Mouse (Mus musculus) right cerebral cortex, postnatal 25 days (tissue): ENCODE results near the gene Zer1.
A peak's percentile ranks its signal among the peaks of the same experiment; 100 is the strongest.
"Not testable (repeated sequence)": the region's sequence is repeated elsewhere in the genome, so short reads cannot be mapped to it uniquely, and the experiment has no call there.

Source experiments
- DNase-seq: peaks from one replicate; pipeline ENCODE4 v3.0.0; 2022

Zer1 gene

GRCm38 (mm10) chr2:30076959-30077358 is 47.4 kb downstream of the Zer1 start:
- DNase-seq, result no peak

DNA sequence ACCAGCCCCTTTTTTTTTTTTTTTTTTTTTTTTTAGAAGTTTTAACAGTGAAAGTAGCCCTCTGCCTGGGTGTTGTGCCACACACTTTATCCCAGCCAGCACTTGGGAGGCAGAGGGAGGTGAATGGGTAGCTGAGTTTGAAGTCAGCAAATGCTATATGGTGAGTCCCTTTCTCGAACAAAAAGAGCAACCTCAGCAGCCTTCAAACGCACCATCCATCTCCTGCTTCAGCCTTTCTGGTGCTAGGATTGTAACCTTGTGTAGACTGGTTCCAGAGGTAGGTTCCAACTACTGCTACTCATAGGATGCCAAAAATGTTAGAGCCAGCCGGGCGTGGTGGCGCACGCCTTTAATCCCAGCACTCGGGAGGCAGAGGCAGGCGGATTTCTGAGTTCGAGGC is 47.9 kb downstream of the Zer1 start:
- no peak for DNase-seq

GRCm38 (mm10) chr2:30075625-30076024 is 48.8 kb downstream of the Zer1 start:
- no peak for DNase-seq

DNA sequence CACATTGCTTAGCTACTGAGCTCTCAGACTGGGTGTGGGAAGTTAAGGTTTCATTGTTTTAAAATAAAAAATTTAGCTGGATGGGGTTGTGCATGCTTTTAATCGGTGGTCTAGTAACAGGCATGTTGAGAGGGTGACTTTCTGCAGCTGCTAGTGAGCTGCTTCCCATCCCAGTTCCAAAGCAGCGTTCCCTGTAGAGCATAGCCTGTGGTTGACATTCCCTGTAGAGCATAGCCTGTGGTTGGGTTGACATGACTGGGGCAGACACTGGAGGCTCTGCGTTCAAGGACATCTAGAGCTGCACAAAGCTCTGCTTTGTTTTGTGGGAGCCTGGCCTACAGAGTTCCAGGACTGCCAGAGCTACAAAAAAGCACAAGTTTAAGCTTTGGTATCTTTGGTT is 51.1 kb downstream of the Zer1 start:
- no peak for DNase-seq

DNA sequence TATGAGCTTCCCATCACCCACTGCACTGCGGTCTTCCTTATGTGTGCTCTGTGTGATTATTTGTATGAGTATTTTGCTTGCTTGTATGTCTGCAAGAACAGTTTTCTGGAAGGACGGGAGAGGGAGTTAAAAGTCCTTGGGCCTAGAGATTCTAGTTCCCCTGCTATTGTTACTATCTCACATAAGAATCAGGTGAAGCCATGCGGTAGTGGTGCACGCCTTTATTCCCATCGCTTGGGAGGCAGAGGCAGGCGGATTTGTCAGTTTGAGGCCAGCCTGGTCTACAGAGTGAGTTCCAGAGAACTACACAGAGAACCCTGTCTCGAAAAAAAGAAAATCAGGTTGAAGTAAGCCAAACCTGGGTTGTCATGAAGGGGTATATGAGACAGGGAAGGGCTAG is 51.5 kb downstream of the Zer1 start:
- no peak for DNase-seq

DNA sequence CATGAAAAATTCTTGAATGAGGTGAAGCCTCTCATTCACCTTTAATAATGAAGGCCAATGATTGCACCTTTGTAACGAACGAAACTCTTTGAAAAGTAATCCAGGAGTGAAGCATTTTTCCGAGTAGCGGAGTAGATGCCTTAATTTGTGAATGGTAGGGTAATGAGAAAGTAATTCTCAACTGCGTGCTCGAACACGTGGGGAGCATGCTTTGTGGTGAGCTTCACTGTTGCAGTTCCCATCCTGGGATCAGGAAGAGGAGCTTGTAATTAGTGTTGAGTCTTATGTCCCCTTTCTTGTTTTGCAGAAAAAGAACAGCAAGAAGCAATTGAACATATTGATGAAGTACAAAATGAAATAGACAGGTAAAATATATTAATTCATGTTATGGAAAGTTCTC is 56.4 kb downstream of the Zer1 start:
- no peak for DNase-seq

DNA sequence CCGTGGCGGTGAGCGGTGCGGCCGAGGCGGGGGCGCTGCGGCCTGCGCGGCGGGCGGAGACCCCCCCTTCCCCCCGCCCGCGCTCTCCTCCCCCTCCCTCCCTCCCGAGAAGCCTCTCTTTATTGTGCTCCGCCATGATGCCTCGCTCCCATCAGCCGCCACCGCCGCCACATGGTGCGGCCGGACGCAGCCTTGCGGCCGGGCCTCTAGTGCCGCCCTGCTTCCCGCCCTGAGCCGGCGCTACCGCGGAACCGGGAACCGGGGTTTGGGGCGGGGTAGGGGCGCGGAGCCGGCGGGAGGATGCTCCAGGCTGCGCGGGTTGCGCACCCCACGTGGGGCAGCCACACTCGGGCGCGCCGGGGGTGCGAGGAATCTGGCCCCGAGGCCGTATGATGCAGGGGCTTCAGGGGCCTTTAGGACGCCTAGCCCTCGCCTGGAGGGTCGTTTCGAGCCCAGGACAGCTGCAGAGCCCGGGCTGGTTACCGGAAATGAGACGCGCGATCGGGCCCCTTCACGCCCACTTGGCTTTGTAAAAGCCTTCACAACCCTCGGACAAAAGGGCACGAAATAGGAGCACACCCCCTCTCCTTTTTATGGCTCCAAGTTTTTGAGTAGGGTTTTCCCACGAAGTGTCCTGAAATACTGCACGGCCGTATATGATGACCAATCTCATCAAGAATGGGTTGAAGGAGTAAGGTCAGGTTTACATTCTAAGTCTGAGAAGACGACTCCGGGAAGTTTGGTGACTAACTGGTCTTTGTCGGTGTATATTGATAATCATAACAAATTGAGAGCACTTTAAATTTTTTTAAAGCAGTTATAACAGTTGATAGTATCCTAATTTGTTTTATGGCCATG is 57.1 kb downstream of the Zer1 start:
- peak; percentile 51 for DNase-seq

DNA sequence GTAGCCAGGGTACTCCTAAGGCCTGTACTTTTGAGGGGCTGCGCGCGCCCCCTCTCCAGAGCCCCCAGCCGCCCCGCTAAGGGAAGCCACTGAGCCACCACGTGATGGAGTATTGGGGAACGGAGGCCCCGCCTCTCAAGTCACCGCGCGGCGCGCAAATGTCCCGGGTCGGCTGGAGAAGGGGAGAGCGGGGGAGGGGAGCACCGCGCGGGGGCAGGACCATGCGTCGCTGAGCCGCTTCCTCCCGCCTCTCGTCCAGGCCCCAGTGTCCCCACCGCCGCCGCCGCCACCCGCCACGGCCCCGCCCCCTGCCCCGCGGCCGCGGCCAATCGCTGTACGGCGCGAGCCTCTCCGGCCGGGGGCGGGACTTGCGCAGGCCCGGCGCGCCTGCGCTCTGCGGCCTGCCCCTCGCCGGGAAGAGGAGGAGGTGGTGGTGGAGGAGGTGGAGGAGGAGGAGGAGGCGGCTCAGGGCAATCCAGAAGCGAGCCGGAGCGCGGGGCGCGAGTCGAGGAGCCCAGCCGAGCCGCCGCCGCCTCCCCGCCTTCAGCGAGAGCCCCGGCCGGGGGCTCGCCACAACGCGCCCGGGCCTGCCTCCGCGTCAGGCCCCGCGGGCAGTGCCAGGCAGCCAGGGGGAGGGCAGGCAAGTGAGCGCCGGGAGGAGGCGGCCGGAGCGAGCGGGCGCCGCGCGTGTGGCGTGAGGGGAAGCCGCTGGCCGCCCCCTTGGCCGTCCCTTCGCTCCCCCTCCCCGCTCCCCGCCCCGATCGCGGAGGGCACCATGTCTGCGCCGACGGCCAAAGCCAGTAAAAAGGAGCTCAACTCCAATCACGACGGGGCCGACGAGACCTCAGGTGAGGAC is 58.1 kb downstream of the Zer1 start:
- DNase-seq, result peak; percentile 96

DNA sequence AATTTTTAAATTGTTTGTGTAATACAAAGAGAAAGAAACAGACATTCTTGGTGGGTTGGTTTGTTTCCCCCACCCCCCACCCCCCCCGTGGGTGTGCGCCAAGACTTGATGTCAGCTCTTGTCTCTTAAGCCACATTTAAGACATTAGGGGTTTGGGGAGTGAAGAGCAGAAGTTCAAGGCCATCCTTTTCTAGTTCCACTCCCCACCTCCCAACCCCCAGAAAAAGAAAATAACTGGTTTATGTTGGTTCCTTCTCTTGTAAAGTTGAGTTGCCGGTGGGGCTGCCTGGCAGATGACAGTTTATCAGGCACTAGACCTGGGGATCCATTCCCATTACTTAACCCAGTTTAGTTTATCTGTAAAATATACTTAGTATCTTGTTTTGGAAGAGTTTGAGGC is 60.1 kb downstream of the Zer1 start:
- DNase-seq, result no peak

- no peak for DNase-seq
Measured at GRCm38 (mm10) chr2:30063791-30064190, 60.6 kb downstream of the Zer1 start.

GRCm38 (mm10) chr2:30063235-30063634 is 61.1 kb downstream of the Zer1 start:
- no peak for DNase-seq

- peak; percentile 43 for DNase-seq
Measured at GRCm38 (mm10) chr2:30062249-30063093, 61.9 kb downstream of the Zer1 start.

DNA sequence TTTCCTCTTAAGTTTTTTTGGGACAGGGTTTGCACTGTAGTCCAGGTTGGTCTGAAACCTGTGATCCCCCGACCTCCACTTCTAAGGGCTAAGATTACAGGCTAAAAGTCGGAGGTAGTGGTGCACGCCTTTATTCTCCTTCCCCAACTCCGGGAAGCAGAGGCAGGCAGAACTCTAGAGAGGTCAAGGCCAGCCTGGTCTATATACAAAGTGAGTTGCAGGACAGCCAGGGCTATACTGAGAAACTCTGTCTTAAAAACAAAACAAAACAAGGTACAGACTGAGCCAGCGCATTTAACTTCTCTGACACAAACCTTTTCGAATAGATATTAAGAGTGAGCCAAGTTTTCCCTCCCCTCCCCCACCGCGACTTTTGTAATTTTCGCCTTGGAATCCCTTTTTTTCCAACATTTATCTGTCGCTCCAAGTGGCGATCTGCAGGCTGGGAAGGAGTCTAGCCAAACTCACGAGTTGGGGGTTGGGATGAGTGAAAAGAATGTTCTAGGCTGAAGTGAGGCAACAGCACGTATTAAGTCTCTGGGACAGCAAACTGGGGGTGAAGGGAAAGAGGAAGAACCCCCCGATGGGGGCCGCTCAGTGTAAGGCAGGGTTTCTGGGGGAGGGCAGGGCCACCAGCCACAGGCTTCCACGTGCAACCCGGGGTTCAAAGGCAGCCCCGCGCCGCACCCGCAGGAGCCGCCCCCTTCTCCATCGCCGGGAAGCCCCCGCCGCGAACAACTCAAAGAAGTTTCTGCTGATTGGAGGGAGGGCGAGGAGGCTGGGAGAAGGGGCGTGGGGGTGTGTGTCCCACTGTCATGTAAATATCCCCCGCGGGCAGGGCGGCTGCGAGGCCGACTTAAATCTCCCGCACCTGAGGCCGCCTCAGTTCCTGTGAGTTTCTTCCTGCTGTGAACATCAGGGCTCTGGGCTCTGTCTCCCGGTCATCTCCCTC is 62.9 kb downstream of the Zer1 start:
- DNase-seq, result no peak

DNA sequence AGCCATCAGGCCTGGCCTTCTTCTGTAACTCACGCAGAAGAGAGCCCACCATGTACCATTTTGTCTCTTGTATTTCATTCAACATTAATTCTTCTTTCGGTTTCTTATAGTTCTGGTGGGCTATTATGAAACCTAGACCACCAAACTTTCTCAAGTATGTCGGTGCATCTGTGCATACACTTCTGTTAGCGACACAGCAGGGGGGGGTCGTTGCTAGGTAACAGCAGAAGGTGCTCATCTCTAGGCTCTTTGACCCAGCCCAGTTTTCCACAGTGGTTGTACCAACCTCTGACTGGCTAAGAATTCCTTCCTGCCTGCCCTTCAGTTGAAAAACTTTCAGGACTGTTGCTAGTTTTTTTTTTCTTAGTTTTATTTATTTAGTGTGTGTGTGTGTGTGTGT is 66.0 kb downstream of the Zer1 start:
- DNase-seq, result no peak

DNA sequence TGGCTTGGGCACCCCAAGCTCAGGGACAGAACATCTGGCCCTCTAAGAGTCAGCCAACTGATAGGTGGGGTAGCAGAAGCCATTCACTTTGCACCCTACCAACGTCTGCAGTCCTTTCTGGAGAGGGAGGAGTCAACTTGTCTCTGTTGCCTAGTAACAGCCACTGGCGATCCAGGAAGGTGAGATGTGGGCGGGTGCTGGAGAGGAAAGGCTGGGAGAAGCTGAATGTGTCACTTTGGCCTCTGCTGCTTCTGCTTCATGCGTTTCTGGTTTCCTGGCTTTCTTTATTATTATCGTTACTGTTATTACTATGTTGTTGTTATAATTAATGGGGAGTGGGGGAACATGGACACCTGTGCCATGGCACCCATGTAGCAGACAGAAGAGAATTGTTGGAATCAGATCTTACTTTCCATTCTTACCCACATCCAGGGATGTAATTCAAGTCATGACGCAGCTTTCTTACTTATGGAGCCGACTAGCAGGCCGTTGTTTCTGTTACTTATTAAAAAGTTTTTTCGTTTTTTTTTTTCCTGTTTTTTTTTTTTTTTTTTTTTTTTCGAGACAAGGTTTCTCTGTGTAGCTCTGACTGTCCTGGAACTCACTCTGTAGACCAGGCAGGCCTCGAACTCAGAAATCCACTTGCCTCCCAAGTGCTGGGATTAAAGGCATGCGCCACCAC is 67.0 kb downstream of the Zer1 start, which contains the start of gene Set:
Gene Set (plus strand): TSS at position 156 of the 682 bp plus-strand sequence.
- no peak for DNase-seq

DNA sequence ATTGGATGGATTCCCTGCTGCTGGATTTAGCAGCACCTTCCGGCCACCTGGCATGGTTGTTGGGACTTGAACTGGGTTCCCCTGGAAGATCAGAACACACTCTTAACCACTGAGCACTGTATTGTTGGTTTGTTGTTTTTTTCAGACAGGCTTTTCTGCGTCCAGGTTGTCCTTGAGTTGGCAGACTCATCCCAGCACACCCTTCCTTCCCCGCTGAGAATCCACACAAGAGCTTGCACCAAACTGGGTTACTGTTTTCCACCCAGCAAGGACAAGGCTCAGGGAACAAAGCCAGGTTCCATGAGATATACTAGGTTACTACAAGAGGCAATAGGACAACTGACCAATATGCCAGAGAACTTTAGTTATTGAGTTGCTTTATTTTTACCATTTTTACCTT is 67.6 kb downstream of the Zer1 start:
- no peak for DNase-seq

DNA sequence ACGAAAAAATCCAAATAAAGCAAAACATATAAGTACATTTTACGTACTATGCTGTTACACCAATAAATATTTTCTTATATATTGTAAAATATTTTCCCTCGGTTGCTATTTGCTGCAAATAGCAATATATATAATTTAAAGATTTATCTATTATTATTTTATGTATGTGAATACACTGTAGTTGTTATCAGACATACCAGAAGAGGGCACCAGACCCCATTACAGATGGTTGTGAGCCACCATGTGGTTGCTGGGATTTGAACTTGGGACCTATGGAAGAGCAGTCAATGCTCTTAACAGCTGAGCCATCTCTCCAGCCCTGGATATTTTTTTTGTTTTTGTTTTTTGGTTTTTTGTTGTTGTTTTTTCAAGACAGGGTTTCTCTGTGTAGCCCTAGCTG is 69.1 kb downstream of the Zer1 start:
- not testable (repeated sequence) for DNase-seq

GRCm38 (mm10) chr2:30051992-30052761 is 72.2 kb downstream of the Zer1 start:
- no peak for DNase-seq

- DNase-seq, result no peak
Measured at GRCm38 (mm10) chr2:30049831-30050230, 74.6 kb downstream of the Zer1 start.

GRCm38 (mm10) chr2:30048699-30049388 is 75.5 kb downstream of the Zer1 start, which contains the start of gene Wdr34:
Wdr34 (minus strand) TSS chr2:30048881.
- peak; percentile 97 for DNase-seq
